ENCODE assay signal across 9 mouse cellular contexts in genomic region chr5:117955675-117956420, GRCm38 (mm10). TPM values are rescaled to one million over a fixed set of nuclear protein-coding genes. Genes with fewer than 3 reads are reported as not detected.
DNase-seq lines count a peak whose midpoint lies in the region; ATAC-seq and TF ChIP-seq lines count a peak whose summit lies in the region.
"Had no signal": no experiment of that assay in that cellular context is flagged by ENCODE, and none has a peak within 500 bp of the region (broad histone marks: within the 10 kb centered on the region; RNA-seq: fewer than 3 reads in every experiment).

No protein-coding gene starts in this region.

- H3K4me2 ChIP-seq in forebrain, postnatal 0 days (ENCODE audit: low read depth), result no peak overlapping the region
- H3K4me2 ChIP-seq in neural tube, embryonic 11.5 days (ENCODE audit: low read depth), result no peak overlapping the region
- H3K4me2 ChIP-seq: neural tube, embryonic 13.5 days had no signal

- ATAC-seq in forebrain, postnatal 0 days, result no peak
- ATAC-seq in neural tube, embryonic 11.5 days (ENCODE audit: insufficient read depth, low FRiP score, low TSS enrichment), result no peak

- no peaks in the 10 kb centered on the region for H3K4me1 ChIP-seq in forebrain, postnatal 0 days (ENCODE audit: insufficient read depth)
- peaks cover 5% of the 10 kb centered on the region; the same call in 1 of the 2 replicates for H3K4me1 ChIP-seq in forebrain, embryonic 10.5 days
- H3K4me1 ChIP-seq in neural tube, embryonic 11.5 days (ENCODE audit: control insufficient read depth, insufficient read depth, low read length), result no peaks in the 10 kb centered on the region
- H3K4me1 ChIP-seq: neural tube, embryonic 13.5 days had no signal

- TF ChIP-seq CTCF in forebrain, postnatal 0 days (IDR thresholded peaks at IDR 0.05; ENCODE audit: low read depth), result peak; percentile 71

- H3K4me3 ChIP-seq in forebrain, postnatal 0 days (ENCODE audit: low read depth, low read length), result no peak overlapping the region
- H3K4me3 ChIP-seq in forebrain, embryonic 10.5 days, result no peak overlapping the region
- H3K4me3 ChIP-seq in neural tube, embryonic 11.5 days (ENCODE audit: low read depth, low read length), result no peak overlapping the region
- H3K4me3 ChIP-seq: neural tube, embryonic 13.5 days had no signal

- WGBS in forebrain, postnatal 0 days, result 41% methylated on average over 10 of the region's 10 CpGs
- 49% methylated on average over 10 of the region's 10 CpGs for WGBS in forebrain, embryonic 10.5 days
- WGBS in neural tube, embryonic 11.5 days, result 40% methylated on average over 10 of the region's 10 CpGs

- H3K9ac ChIP-seq in forebrain, postnatal 0 days, result no peak overlapping the region
- H3K9ac ChIP-seq in neural tube, embryonic 11.5 days (ENCODE audit: low read length), result no peak overlapping the region
- H3K9ac ChIP-seq: neural tube, embryonic 13.5 days had no signal

- peak; percentile 69 for DNase-seq in forebrain, postnatal 0 days
- no peak for DNase-seq in forebrain, embryonic 10.5 days (ENCODE audit: extremely low spot score, low spot score)
- DNase-seq in neural tube, embryonic 11.5 days (ENCODE audit: low spot score), result peak; percentile 29
- DNase-seq in neural tube, embryonic 10.5 days (ENCODE audit: extremely low spot score, low spot score), result no peak
- DNase-seq in cerebellum, postnatal 14 days, result peak; percentile 77 to 79
- DNase-seq in kidney, postnatal 4 days, result peak; percentile 47 to 61
- DNase-seq in thymus, postnatal 14 days, result peak; percentile 53
- no peak for DNase-seq in spleen, postnatal 14 days (ENCODE audit: low spot score in 2 of 2)

- H3K27ac ChIP-seq in forebrain, postnatal 0 days (ENCODE audit: low read depth, low read length), result no peak overlapping the region
- no peak overlapping the region for H3K27ac ChIP-seq in forebrain, embryonic 10.5 days
- no peak overlapping the region for H3K27ac ChIP-seq in neural tube, embryonic 11.5 days (ENCODE audit: low read depth, low read length)
- H3K27ac ChIP-seq: neural tube, embryonic 13.5 days had no signal

- no peaks in the 10 kb centered on the region for H3K27me3 ChIP-seq in forebrain, postnatal 0 days (ENCODE audit: insufficient read depth, low read length)
- no peaks in the 10 kb centered on the region for H3K27me3 ChIP-seq in forebrain, embryonic 10.5 days (ENCODE audit: poor library complexity, severe bottlenecking)
- H3K27me3 ChIP-seq in neural tube, embryonic 11.5 days (ENCODE audit: control insufficient read depth, insufficient read depth, low read length), result no peaks in the 10 kb centered on the region
- H3K27me3 ChIP-seq: neural tube, embryonic 13.5 days had no signal

- H3K9me3 ChIP-seq in forebrain, postnatal 0 days (ENCODE audit: low read length), result no peaks in the 10 kb centered on the region
- H3K9me3 ChIP-seq in forebrain, embryonic 10.5 days, result no peaks in the 10 kb centered on the region
- no peaks in the 10 kb centered on the region for H3K9me3 ChIP-seq in neural tube, embryonic 11.5 days (ENCODE audit: control insufficient read depth, low read length)
- H3K9me3 ChIP-seq: neural tube, embryonic 13.5 days had no signal

- H3K36me3 ChIP-seq in forebrain, postnatal 0 days (ENCODE audit: insufficient read depth), result no peaks in the 10 kb centered on the region
- H3K36me3 ChIP-seq in forebrain, embryonic 10.5 days (replicated peaks), result no peaks in the 10 kb centered on the region
- H3K36me3 ChIP-seq in neural tube, embryonic 11.5 days (ENCODE audit: control insufficient read depth, insufficient read depth, low read length), result no peaks in the 10 kb centered on the region
- H3K36me3 ChIP-seq: neural tube, embryonic 13.5 days had no signal

RNA-seq across cellular contexts. Expression of gene Fbxo21, which starts 20.7 kb away (rescaled TPM):
- 176 and 197 TPM in 2 replicates for total RNA-seq in forebrain, postnatal 0 days (2014; rRNA removed)
- 150 and 161 TPM in 2 replicates for polyA plus RNA-seq in forebrain, postnatal 0 days (2015; fragmentation: Nextera tagmentation; extraction: Ambion mirVana)
- 105 and 107 TPM in 2 replicates for polyA plus RNA-seq in forebrain, embryonic 10.5 days (2016; fragmentation: Nextera tagmentation; extraction: Ambion mirVana)
- polyA plus RNA-seq in neural tube, embryonic 11.5 days (2014; fragmentation: Nextera tagmentation; extraction: Ambion mirVana), result 102 and 107 TPM in 2 replicates

Comparison
In these comparisons a context has a peak if more than half of its experiments do, and no peak if none do; other contexts are left out.
1. DNase-seq: peak in forebrain, postnatal 0 days (single experiment), neural tube, embryonic 11.5 days (single experiment), cerebellum, postnatal 14 days (2 of 2), kidney, postnatal 4 days (2 of 2) and thymus, postnatal 14 days (single experiment); none in forebrain, embryonic 10.5 days (single experiment), neural tube, embryonic 10.5 days (single experiment) and spleen, postnatal 14 days (0 of 2).